Mouse (Mus musculus) effector memory CD4-positive, alpha-beta T cell, adult 5 months (primary cell): ENCODE measurements around the gene Nufip1. TPM values are rescaled to one million over a fixed set of nuclear protein-coding genes. Genes with fewer than 3 reads are reported as not detected.

Experiments used
- polyA plus RNA-seq: library from polyadenylated mRNA; unstranded; fragments of 100-300 nt; shearing (Covaris generic); gene quantifications from one replicate; pipeline ENCODE4 v1.2.1, GENCODE M21; 2017

Gene Nufip1
- 13.4 TPM for polyA plus RNA-seq

GRCm38 (mm10) chr14:76110396-76111221 is at the start of gene Nufip1, which contains the start of gene Gpalpp1:
TSS of gene Nufip1 (plus strand) at chr14:76110891.
TSS of gene Gpalpp1 (minus strand) at chr14:76110760.

Other genes starting within 250 kb of the Nufip1 start
- gene Kctd4, start 155.9 kb upstream of the Nufip1 start, polyA plus RNA-seq, result 0.61 TPM
- gene Gtf2f2, start 100.0 kb upstream of the Nufip1 start, polyA plus RNA-seq, result 38.6 TPM
- 12.0 TPM for gene Gpalpp1, start 131 bp upstream of the Nufip1 start, polyA plus RNA-seq